Mouse (Mus musculus): ENCODE data around the gene N4bp2l2.
"Not testable (repeated sequence)": the region's sequence is repeated elsewhere in the genome, so short reads cannot be mapped to it uniquely, and the experiment has no call there.

N4bp2l2 gene

DNA sequence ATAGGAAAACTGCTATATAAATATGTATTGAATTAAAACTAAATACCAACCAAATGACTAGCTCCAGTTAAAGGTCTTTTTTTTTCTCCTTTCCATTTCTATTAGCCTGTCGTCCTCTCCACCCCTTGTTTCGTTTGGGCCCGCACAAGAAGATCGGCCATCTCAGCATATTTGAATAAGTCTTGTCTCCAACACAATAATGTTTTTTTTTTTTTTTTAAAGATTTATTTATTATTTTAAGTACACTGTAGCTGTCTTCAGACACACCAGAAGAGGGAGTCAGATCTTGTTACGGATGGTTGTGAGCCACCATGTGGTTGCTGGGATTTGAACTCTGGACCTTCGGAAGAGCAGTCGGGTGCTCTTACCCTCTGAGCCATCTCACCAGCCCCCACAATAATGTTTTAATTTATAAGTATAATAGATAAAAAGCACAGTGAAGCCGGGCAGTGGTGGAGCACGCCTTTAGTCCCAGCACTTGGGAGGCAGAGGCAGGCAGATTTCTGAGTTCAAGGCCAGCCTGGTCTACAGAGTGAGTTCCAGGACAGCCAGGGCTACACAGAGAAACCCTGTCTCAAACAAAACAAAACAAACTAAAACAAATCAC is at the start of gene N4bp2l2:
TSS of gene N4bp2l2 (minus strand) at position 51 of the 607 bp plus-strand sequence.
- not testable (repeated sequence) for DNase-seq (ENCODE audit: low spot score in 2 of 2)

- DNase-seq (ENCODE audit: low spot score in 2 of 2): no peak
These were observed 47.4 kb upstream of the N4bp2l2 start for GRCm38 (mm10) chr5:150713431-150713830.

DNA sequence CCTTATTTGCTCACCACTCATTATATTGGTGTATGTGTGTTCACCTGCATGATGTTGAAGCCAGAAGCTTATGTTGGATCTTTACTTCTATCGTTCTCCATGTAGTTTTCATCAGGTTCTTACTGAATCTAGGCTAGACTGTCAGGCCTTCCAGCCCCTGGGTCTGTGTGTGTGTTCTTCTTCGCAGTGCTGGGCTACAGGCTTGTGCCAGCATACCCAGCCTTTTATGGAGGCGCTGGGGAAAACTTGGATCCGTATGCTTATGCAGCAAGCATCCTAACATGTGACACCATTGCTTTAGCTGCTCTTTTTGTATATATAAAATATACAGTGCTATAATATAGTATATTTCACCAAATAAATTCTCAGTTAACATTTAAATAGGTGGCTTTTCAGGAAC is 45.5 kb upstream of the N4bp2l2 start:
- no peak for DNase-seq (ENCODE audit: low spot score in 2 of 2)

DNA sequence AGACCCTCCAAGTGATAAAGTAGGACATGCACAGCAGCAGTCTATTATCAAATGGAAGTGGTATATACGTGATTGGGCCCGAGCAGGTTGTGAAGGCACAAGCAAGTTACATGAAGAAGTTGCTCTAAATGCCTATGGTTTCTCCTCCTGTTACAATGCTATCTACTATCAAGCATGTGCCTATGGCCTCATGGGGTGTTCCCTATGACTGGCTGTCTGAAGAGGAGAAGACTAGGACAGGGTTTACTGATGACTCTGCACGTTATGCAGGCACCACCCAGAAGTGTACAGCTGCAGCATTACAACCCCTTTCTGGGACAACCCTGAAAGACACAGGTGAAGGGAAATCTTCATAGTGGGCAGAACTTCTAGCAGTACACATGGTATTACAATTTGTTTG is 41.2 kb upstream of the N4bp2l2 start:
- not testable (repeated sequence) for DNase-seq (ENCODE audit: low spot score in 2 of 2)

- DNase-seq (ENCODE audit: low spot score in 2 of 2): not testable (repeated sequence)
These were observed 40.7 kb upstream of the N4bp2l2 start for GRCm38 (mm10) chr5:150706651-150707050.

DNA sequence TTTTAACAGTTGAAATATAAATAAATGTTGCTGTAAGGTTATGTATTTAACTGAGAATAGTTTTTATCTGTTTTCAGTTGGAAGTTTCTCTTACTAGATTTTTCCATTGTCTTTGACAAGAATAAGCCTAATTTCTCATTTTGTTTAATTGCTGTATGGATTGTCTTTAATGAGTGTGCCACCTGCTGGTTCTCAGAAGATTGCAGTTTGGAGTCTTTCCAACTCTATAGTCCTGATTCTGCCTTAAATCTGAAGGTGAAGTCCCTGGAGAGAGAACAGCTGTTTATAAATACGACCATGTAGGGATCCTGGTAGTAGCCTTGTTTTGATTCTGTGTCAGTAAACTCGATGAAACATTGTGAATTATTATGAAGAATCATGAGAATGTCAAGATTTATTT is 36.7 kb upstream of the N4bp2l2 start:
- peak; percentile 17 to 49 for DNase-seq (ENCODE audit: low spot score in 2 of 2)

DNA sequence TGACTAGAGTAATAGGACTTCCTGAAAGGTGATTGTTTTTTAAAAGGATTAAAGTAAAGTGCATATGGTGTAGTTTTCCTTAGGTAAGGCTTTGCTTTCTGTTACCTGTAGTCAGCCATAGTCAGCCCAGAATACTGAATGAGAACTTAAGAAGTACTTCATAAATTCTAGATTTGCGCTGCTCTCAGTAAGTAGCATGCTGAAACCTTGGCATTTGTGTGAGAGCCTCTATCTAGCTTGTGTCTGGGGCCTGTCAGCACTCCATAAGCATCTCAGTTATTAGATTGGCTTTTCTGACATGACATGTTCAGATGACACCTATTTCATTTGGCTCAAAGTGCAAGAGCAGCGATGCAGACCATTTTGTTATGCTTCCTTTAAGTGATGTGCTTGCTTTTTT is 27.3 kb upstream of the N4bp2l2 start:
- no peak for DNase-seq (ENCODE audit: low spot score in 2 of 2)

GRCm38 (mm10) chr5:150690685-150691084 is 24.7 kb upstream of the N4bp2l2 start:
- no peak for DNase-seq (ENCODE audit: low spot score in 2 of 2)

DNA sequence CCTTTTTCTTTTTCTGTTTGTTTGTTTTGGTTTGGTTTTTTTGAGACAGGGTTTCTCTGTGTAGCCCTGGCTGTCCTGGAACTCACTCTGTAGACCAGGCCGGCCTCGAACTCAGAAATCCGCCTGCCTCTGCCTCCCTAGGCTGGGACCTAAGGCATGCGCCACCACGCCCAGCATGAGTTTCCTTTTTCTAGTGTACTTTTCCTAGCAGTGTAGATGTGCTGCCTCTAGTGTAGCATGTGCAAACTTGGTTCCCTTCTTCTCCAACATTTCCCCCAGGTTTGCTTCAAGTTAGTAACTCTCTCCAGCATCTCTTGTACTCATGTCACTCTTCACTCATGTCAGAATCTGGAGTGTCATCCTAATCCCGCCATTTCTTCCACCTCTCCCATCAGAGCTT is 16.9 kb upstream of the N4bp2l2 start:
- not testable (repeated sequence) for DNase-seq (ENCODE audit: low spot score in 2 of 2)

DNA sequence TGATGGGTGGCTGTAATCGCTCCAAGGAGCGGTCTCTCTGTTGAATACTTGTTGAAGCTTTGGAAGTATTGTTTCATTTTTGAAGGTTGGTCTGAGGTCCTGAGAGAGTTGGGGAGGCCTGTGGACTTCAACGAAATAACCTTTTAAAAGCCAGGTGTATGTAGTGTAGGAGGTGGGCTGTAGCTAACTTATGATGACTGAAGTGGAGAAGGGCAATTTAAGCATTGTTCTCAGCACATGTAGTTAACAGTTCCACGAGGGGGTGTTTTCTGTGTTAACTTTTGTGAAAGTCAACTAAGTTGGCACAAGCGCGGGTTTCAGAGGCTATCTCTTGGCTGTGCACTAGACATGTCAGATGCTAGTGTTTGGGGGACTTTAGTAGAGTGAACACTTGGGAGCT is 8.9 kb upstream of the N4bp2l2 start:
- DNase-seq (ENCODE audit: low spot score in 2 of 2): no peak

DNA sequence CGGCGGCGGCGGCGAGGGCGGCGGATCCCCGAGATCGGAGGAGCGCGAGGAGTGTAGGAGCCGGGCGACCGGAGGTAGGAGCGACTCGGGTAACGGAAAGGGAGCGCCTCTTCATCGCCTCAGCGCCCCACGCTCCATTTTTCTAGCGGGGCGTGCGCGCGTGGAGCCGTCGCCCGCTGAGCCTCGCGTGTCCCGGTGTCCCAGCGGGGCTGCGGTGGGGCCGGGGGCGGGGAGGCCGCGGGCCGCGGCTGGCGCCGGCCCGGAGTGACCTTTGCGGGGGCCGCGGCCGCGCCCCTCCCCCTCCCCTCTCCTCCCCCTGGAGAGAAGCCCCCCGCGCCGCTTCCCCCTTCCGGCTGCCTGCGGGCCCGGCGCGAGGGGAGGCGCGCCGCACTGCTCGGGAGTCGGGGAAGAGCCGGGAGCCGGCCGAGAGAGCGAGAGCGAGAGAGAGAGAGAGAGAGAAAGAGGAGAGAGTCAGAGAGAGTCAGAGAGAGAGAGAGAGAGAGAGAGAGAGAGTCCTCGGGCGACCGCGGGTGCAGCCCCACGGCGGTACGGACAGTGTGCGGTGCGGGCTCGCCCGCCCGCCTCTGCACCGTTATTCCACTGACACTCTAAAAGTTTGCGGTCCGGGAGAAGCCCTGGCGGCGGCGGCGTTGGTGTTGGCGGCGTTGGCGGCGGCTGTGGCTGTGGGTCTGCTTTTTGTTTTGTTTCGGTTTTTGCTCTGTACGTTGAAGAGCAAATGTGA is 8.1 kb upstream of the N4bp2l2 start:
- DNase-seq (ENCODE audit: low spot score in 2 of 2): peak; percentile 17 to 18

DNA sequence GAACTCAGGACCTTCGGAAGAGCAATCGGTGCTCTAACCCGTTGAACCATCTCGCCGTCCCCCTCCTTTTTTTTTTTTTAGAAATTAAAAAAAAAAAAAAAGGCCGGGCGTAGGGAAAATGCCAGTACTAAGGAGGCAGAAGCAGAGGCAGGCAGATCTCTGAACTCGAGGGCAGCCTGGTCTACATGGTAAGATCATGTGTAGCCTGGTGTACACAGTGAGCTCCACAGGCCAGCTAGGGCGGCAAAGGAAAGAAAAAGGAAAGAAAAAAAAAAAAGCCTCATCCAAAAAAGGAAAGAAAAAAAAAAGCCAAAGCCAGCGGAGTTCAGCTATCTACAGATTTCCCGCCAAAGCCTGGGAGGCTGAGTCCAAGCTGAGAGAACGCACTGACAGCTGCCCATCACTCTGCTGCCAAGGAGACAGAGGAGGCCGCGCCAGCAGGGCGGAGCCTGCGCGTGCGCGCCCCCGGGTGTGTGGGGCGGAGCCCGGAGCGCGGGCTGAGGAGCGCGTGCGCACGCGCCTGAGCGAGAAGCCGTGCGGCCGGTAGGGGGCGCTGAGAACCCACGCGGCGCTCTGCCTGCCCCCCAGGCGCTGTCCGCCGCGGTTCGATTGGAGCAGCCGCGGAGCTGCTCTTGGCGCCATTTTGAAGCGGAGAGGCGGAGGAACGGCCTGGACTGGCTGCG is 7.3 kb upstream of the N4bp2l2 start, which contains the start of gene Pds5b:
TSS of gene Pds5b (plus strand) at position 587 of the 683 bp plus-strand sequence.
- peak; percentile 89 to 94 for DNase-seq (ENCODE audit: low spot score in 2 of 2)

DNA sequence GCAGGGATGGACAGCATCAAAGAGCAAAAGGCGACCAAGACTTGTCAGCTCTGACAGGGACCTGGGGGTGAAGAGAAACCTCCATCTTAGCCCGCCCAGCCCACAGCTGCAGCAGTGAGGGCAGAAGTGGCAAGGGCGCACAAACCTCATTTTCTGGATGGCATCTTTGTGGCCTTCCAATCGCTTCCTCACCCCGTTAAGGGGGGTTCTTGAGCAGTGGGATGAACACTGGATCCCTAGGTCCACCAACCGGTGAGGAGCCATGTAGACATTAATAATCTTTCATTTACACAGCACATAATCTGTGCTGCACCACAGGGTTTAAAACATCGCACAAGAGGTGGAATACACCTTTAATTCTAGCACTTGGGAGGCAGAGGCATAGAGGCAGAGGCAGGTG is 6.4 kb upstream of the N4bp2l2 start:
- no peak for DNase-seq (ENCODE audit: low spot score in 2 of 2)

- DNase-seq (ENCODE audit: low spot score in 2 of 2): no peak
These were observed 2.7 kb upstream of the N4bp2l2 start for GRCm38 (mm10) chr5:150668731-150669130.

DNA sequence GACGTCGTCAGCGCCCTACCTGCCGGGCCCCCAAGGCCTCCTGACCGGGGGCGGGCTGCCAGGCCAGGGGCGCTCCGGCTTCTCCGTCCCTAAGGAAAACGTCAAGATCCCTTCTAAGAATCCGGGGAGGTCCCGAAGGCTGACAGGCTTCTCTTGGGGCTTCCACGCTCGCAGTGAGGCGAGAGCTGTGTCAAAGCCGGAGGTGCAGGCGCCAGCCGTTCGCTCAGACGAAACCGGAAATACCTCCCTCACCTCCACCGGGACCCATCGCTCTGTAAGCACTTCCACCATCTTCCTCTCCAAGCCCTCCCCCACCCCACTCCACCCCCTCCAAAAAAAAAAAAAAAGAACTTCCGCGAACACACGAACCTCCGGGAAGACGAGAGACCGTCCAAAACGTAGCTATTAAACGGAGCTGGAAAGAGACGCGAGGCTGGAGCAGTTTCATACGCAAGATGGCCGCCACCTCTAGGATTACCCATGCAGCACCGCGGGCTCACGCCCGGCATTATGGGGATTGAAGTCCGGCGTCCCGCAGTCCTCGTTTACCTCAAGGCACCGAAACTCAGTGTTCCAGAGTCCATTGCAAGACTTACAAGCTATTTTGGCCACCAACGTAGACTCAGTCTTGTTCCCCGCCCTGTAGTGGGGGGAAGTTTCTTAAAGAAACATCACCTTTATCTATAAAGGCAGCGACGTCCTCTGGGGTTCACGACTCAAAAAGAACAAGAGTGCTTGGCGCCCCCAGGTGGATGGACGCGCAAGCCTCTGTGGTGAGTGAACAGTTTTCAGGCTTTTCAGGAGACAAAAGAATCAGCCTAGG is 640 bp downstream of the N4bp2l2 start:
- peak; percentile 94 to 95 for DNase-seq (ENCODE audit: low spot score in 2 of 2)

DNA sequence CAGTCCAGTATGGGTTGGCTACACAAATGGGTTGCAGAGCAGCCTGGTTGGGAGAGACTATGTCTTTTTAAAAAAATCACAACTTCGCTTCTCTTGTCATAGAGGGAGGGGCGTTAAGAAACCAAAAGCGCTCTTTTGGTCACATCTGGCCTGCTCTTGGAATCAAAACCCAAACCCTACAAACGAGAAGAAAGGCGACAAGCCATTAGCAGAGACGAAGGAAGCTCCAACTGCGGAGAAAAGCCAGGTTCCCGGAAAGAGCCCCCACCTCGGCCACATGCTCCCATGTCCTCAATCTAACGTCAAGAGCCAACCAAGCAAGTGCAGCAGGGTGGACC is 1.2 kb downstream of the N4bp2l2 start:
- DNase-seq (ENCODE audit: low spot score in 2 of 2): no peak

DNA sequence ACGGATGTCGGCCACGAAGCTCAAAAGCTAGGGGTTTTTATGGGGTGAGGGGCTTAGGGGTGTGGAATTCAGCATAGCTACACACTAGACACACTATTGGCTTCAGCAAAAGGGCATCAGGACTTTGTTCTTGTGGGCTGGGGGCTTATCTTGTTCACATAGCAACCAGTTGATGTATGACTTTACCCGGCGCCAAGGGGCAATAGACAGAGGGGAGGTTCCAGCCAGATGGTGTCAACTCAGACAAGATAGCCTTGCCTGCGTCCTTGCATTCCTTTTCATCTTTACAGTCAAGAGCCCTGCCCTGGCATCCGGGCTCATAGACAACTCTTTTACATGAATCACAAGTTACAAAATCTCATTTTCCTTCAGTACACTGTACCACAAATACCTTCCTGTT is 2.1 kb downstream of the N4bp2l2 start:
- DNase-seq (ENCODE audit: low spot score in 2 of 2): not testable (repeated sequence)

GRCm38 (mm10) chr5:150660296-150660695 is 5.7 kb downstream of the N4bp2l2 start:
- not testable (repeated sequence) for DNase-seq (ENCODE audit: low spot score in 2 of 2)

DNA sequence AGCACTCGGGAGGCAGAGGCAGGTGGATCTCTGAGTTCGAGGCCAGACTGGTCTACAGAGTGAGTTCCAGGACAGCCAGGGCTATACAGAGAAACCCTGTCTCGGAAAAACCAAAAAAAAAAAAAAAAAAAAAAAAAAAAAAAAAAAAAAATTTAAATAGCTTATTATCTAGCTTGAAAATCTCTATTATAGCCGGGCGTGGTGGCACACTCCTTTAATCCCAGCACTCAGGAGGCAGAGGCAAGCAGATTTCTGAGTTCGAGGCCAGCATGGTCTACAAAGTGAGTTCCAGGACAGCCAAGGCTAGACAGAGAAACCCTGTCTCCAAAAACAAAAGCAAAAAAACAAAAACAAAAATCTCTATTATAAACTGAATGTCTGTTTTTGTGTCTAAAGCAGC is 6.6 kb downstream of the N4bp2l2 start:
- DNase-seq (ENCODE audit: low spot score in 2 of 2): not testable (repeated sequence)

DNA sequence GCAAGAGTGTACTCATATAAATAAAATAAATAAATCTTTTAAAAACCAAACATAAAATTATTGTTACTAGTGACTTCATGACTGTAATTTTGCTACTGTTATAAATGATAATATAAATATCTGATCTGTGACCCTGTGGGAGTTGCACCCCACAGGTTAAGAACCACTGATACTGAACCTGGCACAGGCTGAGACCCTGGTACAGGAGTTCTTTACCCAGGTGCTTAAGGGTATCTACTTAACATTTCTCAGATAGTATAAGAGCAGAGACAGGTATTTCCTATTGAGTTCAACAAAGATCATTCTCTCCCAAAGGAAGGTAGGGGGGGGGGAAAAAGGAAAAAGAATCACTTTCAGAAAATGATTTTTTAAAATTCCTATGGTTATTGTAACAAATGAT is 11.4 kb downstream of the N4bp2l2 start:
- DNase-seq (ENCODE audit: low spot score in 2 of 2): no peak

GRCm38 (mm10) chr5:150652578-150652977 is 13.4 kb downstream of the N4bp2l2 start:
- no peak for DNase-seq (ENCODE audit: low spot score in 2 of 2)

GRCm38 (mm10) chr5:150644926-150645325 is 21.1 kb downstream of the N4bp2l2 start:
- no peak for DNase-seq (ENCODE audit: low spot score in 2 of 2)
